Mouse (Mus musculus): ENCODE results near the gene Taf9. TPM values are rescaled to one million over a fixed set of nuclear protein-coding genes. Genes with fewer than 3 reads are reported as not detected.

Taf9 gene
- total and polyA plus RNA-seq, 3 experiments = 4.4 to 14.3 (median 9.7) TPM

DNA sequence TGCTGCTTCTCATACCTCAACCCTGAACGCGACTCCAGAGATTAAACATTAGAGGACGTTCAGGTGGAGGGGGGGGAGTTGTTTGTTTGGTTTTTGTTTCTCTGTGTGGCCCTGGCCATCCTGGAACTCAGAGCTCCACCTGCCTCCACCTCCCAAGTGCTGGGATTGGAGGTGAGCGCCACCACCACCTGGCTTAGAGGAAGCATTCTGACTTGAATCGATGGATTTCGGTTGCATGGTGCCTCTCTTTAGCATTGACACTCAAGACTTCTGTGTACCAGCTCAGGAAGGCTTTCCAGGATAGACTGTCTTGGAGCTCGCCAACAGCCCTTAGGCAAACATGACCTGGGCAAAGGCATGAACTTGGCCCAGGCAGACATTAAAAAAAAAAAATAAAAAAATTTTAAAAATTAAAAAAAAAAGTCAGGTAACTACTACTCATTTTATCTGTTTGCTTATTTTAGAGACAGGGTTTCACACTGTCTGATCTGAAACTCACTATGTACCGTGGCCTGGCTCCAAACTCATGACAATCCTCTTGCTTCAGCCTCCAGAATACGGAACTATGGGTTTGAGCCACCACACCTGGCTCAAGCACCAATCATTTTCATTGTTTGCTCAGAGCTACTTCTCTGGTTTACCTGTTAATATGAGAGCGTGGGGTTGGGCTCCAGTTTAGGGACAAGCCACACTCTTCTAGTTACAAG is 48.2 kb upstream of the Taf9 start:
- peaks cover 5% of the 10 kb centered on the region for H3K9me3 ChIP-seq (replicated peaks; ENCODE audit: low read length)
- H3K79me2 ChIP-seq (replicated peaks; ENCODE audit: control insufficient read depth, extremely low read depth, insufficient read depth, poor library complexity, severe bottlenecking) = no peaks in the 10 kb centered on the region
- no peak overlapping the region for H3K27ac ChIP-seq (ENCODE audit: insufficient read depth, low read depth)
- H3K4me2 ChIP-seq (ENCODE audit: insufficient read depth, low read depth, poor library complexity, severe bottlenecking) = no peak overlapping the region
- dilution Hi-C loops (cut with MboI; ENCODE audit: extremely low pct_ligation_motif_present, extremely low pct_unique_long_range_greater_than_20kb, low sequenced_read_pairs) (no loop called here), in situ Hi-C loops (cut with MboI; ENCODE audit: low pct_ligation_motif_present, low pct_unique_long_range_greater_than_20kb, low sequenced_read_pairs) (no loop called here)
- no peak for DNase-seq (ENCODE audit: extremely low read depth)
- H3K27me3 ChIP-seq (replicated peaks) = no peaks in the 10 kb centered on the region
- H3K4me1 ChIP-seq (ENCODE audit: control insufficient read depth in 1 of 2, insufficient read depth in 2 of 2) = no peaks in the 10 kb centered on the region
- no peaks in the 10 kb centered on the region for H3K36me3 ChIP-seq (replicated peaks in 1 of 2; ENCODE audit: control insufficient read depth in 1 of 2, insufficient read depth in 1 of 2, low read length in 1 of 2)
- H3K4me3 ChIP-seq (replicated peaks in 1 of 3; ENCODE audit: low read depth in 2 of 3, low read length in 2 of 3, poor library complexity in 1 of 3) = no peak overlapping the region
- TF ChIP-seq ZMIZ1 (IDR thresholded peaks at IDR 0.05; ENCODE audit: low read depth, low read length) (no peak), PAX5 (IDR thresholded peaks at IDR 0.05; ENCODE audit: low read length) (no peak), MAFK (IDR thresholded peaks at IDR 0.05; ENCODE audit: insufficient replicate concordance, low read length) (no peak), MXI1 (IDR thresholded peaks at IDR 0.05; ENCODE audit: low read depth, low read length) (no peak), NRF1 (IDR thresholded peaks at IDR 0.05; ENCODE audit: low read depth, low read length) (no peak), MAX (IDR thresholded peaks at IDR 0.05; ENCODE audit: low read length) (no peak), CTCF (conservative IDR thresholded peaks at IDR 0.05 in 1 of 2, IDR thresholded peaks at IDR 0.05 in 1 of 2; ENCODE audit: low read depth in 2 of 2, low read length in 2 of 2) (no peak), SMC3 (IDR thresholded peaks at IDR 0.05; ENCODE audit: low read depth, low read length) (no peak), JUN (IDR thresholded peaks at IDR 0.05; ENCODE audit: insufficient read depth, low read depth, low read length) (no peak), GABPA (IDR thresholded peaks at IDR 0.05; ENCODE audit: insufficient replicate concordance, low read depth, low read length) (no peak), POLR2A (IDR thresholded peaks at IDR 0.05; ENCODE audit: low read depth, low read length) (no peak)
- H3K9ac ChIP-seq (ENCODE audit: insufficient read depth, low read depth) = no peak overlapping the region

DNA sequence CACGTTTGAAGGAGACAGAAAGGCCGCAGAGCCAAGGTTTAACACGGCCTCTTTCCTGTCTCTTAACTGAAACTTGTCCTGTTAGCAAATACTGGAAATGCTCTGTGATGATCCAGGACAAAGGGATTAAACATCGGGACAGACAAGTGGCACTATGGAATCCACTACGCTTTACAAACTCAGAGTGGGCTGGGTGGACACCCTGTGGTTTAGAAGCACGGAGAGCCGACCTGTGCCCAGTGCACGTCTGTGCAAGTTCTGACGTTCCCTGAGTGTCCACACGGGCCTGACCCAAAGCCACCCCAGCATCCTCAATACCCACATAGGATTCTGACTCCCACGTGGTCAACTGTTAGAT is 47.7 kb upstream of the Taf9 start:
- in situ Hi-C loops (cut with MboI; ENCODE audit: low pct_ligation_motif_present, low pct_unique_long_range_greater_than_20kb, low sequenced_read_pairs) = no loop called here
- H3K79me2 ChIP-seq (replicated peaks; ENCODE audit: control insufficient read depth, extremely low read depth, insufficient read depth, poor library complexity, severe bottlenecking) = no peaks in the 10 kb centered on the region
- H3K27ac ChIP-seq (ENCODE audit: insufficient read depth, low read depth) = no peak overlapping the region
- DNase-seq (ENCODE audit: extremely low read depth) = no peak
- peaks cover 5% of the 10 kb centered on the region for H3K9me3 ChIP-seq (replicated peaks; ENCODE audit: low read length)
- H3K36me3 ChIP-seq (replicated peaks in 1 of 2; ENCODE audit: control insufficient read depth in 1 of 2, insufficient read depth in 1 of 2, low read length in 1 of 2) = no peaks in the 10 kb centered on the region
- H3K4me3 ChIP-seq (replicated peaks in 1 of 3; ENCODE audit: low read depth in 2 of 3, low read length in 2 of 3, poor library complexity in 1 of 3) = no peak overlapping the region
- H3K4me2 ChIP-seq (ENCODE audit: insufficient read depth, low read depth, poor library complexity, severe bottlenecking) = no peak overlapping the region
- dilution Hi-C loops (cut with MboI; ENCODE audit: extremely low pct_ligation_motif_present, extremely low pct_unique_long_range_greater_than_20kb, low sequenced_read_pairs) = no loop called here
- no peaks in the 10 kb centered on the region for H3K27me3 ChIP-seq (replicated peaks)
- no peaks in the 10 kb centered on the region for H3K4me1 ChIP-seq (ENCODE audit: control insufficient read depth in 1 of 2, insufficient read depth in 2 of 2)
- H3K9ac ChIP-seq (ENCODE audit: insufficient read depth, low read depth) = no peak overlapping the region
- TF ChIP-seq NRF1 (IDR thresholded peaks at IDR 0.05; ENCODE audit: low read depth, low read length) = no peak
- no peak for TF ChIP-seq CTCF (conservative IDR thresholded peaks at IDR 0.05 in 1 of 2, IDR thresholded peaks at IDR 0.05 in 1 of 2; ENCODE audit: low read depth in 2 of 2, low read length in 2 of 2)
- TF ChIP-seq USF2 (conservative IDR thresholded peaks at IDR 0.05; ENCODE audit: low read depth, low read length) = no peak
- no peak for TF ChIP-seq USF1 (IDR thresholded peaks at IDR 0.05; ENCODE audit: low read depth, low read length)
- no peak for TF ChIP-seq TBP (conservative IDR thresholded peaks at IDR 0.05; ENCODE audit: low read depth, low read length)
- no peak for TF ChIP-seq KAT2A (IDR thresholded peaks at IDR 0.05; ENCODE audit: insufficient replicate concordance, low read length)
- no peak for TF ChIP-seq RAD21 (IDR thresholded peaks at IDR 0.05; ENCODE audit: low read depth, low read length)
- TF ChIP-seq MYC (IDR thresholded peaks at IDR 0.05; ENCODE audit: low read depth, low read length) = no peak
- TF ChIP-seq POLR2AphosphoS2 (IDR thresholded peaks at IDR 0.05; ENCODE audit: low read depth, low read length) = no peak
- no peak for TF ChIP-seq EP300 (IDR thresholded peaks at IDR 0.05; ENCODE audit: low read length)
- no peak for TF ChIP-seq POLR2A (IDR thresholded peaks at IDR 0.05; ENCODE audit: low read depth, low read length)
- TF ChIP-seq ZMIZ1 (IDR thresholded peaks at IDR 0.05; ENCODE audit: low read depth, low read length) = no peak
- no peak for TF ChIP-seq MEF2A (IDR thresholded peaks at IDR 0.05; ENCODE audit: borderline replicate concordance, low read depth, low read length)
- no peak for TF ChIP-seq PAX5 (IDR thresholded peaks at IDR 0.05; ENCODE audit: low read length)
- no peak for TF ChIP-seq ETS1 (conservative IDR thresholded peaks at IDR 0.05; ENCODE audit: low read depth, low read length)
- TF ChIP-seq E2F4 (IDR thresholded peaks at IDR 0.05; ENCODE audit: insufficient replicate concordance, low read depth, low read length) = no peak
